Mouse (Mus musculus) E14TG2a.4 (cell line): ENCODE results near the gene Ptpn12.

Source experiments
- H3K27me3 ChIP-seq: 2 replicates; pipeline ENCODE4 v1.6.1; 2014; ENCODE audit warnings: low read length, control low read depth; ENCODE audit not compliant: insufficient read depth
- H3K36me3 ChIP-seq: 2 replicates; pipeline ENCODE4 v1.6.1; 2014; ENCODE audit warnings: low read length, control low read depth; ENCODE audit not compliant: insufficient read depth
- H3K4me1 ChIP-seq: replicated peaks from 2 replicates; pipeline ENCODE4 v1.6.1; 2014; ENCODE audit warnings: low read depth, low read length, control low read depth
- H3K4me3 ChIP-seq: replicated peaks from 2 replicates; pipeline ENCODE4 v1.5.1; 2014; ENCODE audit warnings: mild to moderate bottlenecking, low read length
- H3K9me3 ChIP-seq: 2 replicates; pipeline ENCODE4 v1.6.1; 2014; ENCODE audit warnings: low read length, control low read depth
- CTCF ChIP-seq: conservative IDR thresholded peaks from 2 replicates; pipeline ENCODE4 v1.5.1; 2014; ENCODE audit warnings: low read length
- NANOG ChIP-seq: IDR thresholded peaks from 2 replicates; pipeline ENCODE4 v1.6.1; 2014; ENCODE audit warnings: borderline replicate concordance, low read length, mixed read lengths
- POU5F1 ChIP-seq: IDR thresholded peaks from 2 replicates; pipeline ENCODE4 v1.6.1; 2014; ENCODE audit warnings: low read length, borderline replicate concordance

Gene Ptpn12

GRCm38 (mm10) chr5:21050770-21051122 lies 5.0 kb downstream of the Ptpn12 start:
- H3K27me3 ChIP-seq, result no peaks in the 10 kb centered on the region
- no peaks in the 10 kb centered on the region for H3K9me3 ChIP-seq
- H3K4me3 ChIP-seq, result no peak overlapping the region
- TF ChIP-seq NANOG, result no peak
- TF ChIP-seq CTCF, result no peak
- no peak for TF ChIP-seq POU5F1
- H3K4me1 ChIP-seq, result peaks cover 35% of the 10 kb centered on the region
- no peaks in the 10 kb centered on the region for H3K36me3 ChIP-seq

GRCm38 (mm10) chr5:21050061-21050769 lies 5.5 kb downstream of the Ptpn12 start:
- TF ChIP-seq NANOG (no peak), POU5F1 (no peak)
- Histone ChIP-seq H3K9me3 (no peaks in the 10 kb centered on the region), H3K27me3 (no peaks in the 10 kb centered on the region), H3K4me1 (peaks cover 35% of the 10 kb centered on the region), H3K4me3 (no peak overlapping the region), H3K36me3 (no peaks in the 10 kb centered on the region)

GRCm38 (mm10) chr5:21049006-21049405 lies 6.7 kb downstream of the Ptpn12 start:
- H3K9me3 ChIP-seq, result no peaks in the 10 kb centered on the region
- H3K27me3 ChIP-seq, result no peaks in the 10 kb centered on the region
- H3K4me3 ChIP-seq, result no peak overlapping the region
- H3K36me3 ChIP-seq, result no peaks in the 10 kb centered on the region
- TF ChIP-seq CTCF, result no peak
- TF ChIP-seq POU5F1, result no peak
- no peak for TF ChIP-seq NANOG
- peaks cover 39% of the 10 kb centered on the region for H3K4me1 ChIP-seq

- no peaks in the 10 kb centered on the region for H3K36me3 ChIP-seq
- H3K4me1 ChIP-seq, result peaks cover 33% of the 10 kb centered on the region
- H3K9me3 ChIP-seq, result no peaks in the 10 kb centered on the region
- no peak overlapping the region for H3K4me3 ChIP-seq
- TF ChIP-seq POU5F1 (no peak), CTCF (no peak), NANOG (no peak)
- H3K27me3 ChIP-seq, result no peaks in the 10 kb centered on the region
Measured at GRCm38 (mm10) chr5:21047114-21047513, 8.6 kb downstream of the Ptpn12 start.

GRCm38 (mm10) chr5:21046150-21047048 lies 9.3 kb downstream of the Ptpn12 start:
- TF ChIP-seq CTCF (no peak), NANOG (no peak), POU5F1 (no peak)
- no peak overlapping the region for H3K4me3 ChIP-seq

GRCm38 (mm10) chr5:21045462-21045861 lies 10.2 kb downstream of the Ptpn12 start:
- no peaks in the 10 kb centered on the region for H3K36me3 ChIP-seq
- H3K27me3 ChIP-seq, result no peaks in the 10 kb centered on the region
- H3K4me3 ChIP-seq, result no peak overlapping the region
- H3K4me1 ChIP-seq, result peaks cover 28% of the 10 kb centered on the region
- TF ChIP-seq POU5F1, result no peak
- no peak for TF ChIP-seq CTCF
- no peak for TF ChIP-seq NANOG
- no peaks in the 10 kb centered on the region for H3K9me3 ChIP-seq

More at GRCm38 (mm10) chr5:21046150-21047048, 9.3 kb downstream of the Ptpn12 start:
- H3K4me1 ChIP-seq, result peaks cover 33% of the 10 kb centered on the region
- no peaks in the 10 kb centered on the region for H3K9me3 ChIP-seq
- no peaks in the 10 kb centered on the region for H3K36me3 ChIP-seq
- no peaks in the 10 kb centered on the region for H3K27me3 ChIP-seq

GRCm38 (mm10) chr5:21038100-21038499 lies 17.6 kb downstream of the Ptpn12 start:
- H3K36me3 ChIP-seq, result peaks cover 3% of the 10 kb centered on the region; the same call in 1 of the 2 replicates
- no peaks in the 10 kb centered on the region for H3K9me3 ChIP-seq
- no peaks in the 10 kb centered on the region for H3K27me3 ChIP-seq
- no peak for TF ChIP-seq NANOG
- H3K4me1 ChIP-seq, result peaks cover 16% of the 10 kb centered on the region; the same call in 1 of the 2 replicates
- no peak overlapping the region for H3K4me3 ChIP-seq

- Histone ChIP-seq H3K27me3 (no peaks in the 10 kb centered on the region), H3K4me3 (no peak overlapping the region), H3K9me3 (no peaks in the 10 kb centered on the region), H3K4me1 (peaks cover 15% of the 10 kb centered on the region; the same call in 1 of the 2 replicates), H3K36me3 (peaks cover 3% of the 10 kb centered on the region; the same call in 1 of the 2 replicates)
- TF ChIP-seq POU5F1 (no peak), NANOG (no peak), CTCF (no peak)
Measured at GRCm38 (mm10) chr5:21035689-21036480, 19.8 kb downstream of the Ptpn12 start.
